In the genomic region with DNA sequence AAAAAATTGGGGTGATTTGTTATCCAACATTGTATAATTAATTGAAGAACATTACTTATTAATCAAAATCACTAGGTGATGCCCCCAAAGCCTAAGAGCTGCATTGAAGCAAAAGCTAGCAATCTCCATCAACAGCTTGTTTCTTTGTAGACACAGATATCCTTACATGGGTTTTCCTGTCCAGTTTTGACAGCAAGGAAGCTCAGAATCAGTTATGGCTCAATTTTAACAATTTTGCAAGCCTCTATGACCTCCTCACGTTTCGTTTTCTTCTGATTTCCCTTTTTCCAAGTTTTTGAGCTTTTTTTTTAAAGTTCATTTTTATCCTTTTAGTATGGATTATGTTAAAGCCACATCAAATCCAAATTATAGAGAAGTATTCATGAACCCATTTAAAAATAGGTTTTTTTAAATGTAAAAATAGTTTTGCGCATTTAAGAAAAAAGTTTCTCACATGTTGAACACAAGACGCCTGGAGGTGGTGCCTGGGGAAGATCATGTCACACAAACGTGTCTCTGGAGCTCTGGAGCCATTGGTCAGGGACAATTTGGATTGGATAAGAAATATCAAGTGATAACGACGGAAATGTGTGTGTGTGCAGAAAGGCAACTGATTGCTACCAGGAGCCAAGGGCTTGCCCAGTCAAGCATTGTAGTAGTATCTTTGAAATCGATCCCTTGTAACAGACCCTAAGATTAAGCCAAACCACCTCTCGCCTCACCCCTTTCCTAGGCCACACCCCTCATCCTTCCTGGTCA, we compare ENCODE assay signal across 8 mouse cellular contexts. TPM values are rescaled to one million over a fixed set of nuclear protein-coding genes. Genes with fewer than 3 reads are reported as not detected.
DNase-seq lines count a peak whose midpoint lies in the region; ATAC-seq lines count a peak whose summit lies in the region.

No protein-coding gene starts in this region.

- peak overlapping the region; percentile 54 for H3K27ac ChIP-seq in forebrain, embryonic 13.5 days
- peak overlapping the region; percentile 88 for H3K27ac ChIP-seq in liver, embryonic 16.5 days (ENCODE audit: low read length)

- H3K4me1 ChIP-seq in forebrain, embryonic 13.5 days = peaks cover 12% of the 10 kb centered on the region
- peaks cover 19% of the 10 kb centered on the region for H3K4me1 ChIP-seq in liver, embryonic 16.5 days (ENCODE audit: control insufficient read depth, low read depth, low read length)

- no peak for ATAC-seq in forebrain, embryonic 13.5 days
- peak; percentile 3 for ATAC-seq in liver, embryonic 16.5 days (ENCODE audit: low read depth)

- peaks cover 8% of the 10 kb centered on the region; the same call in 1 of the 2 replicates for H3K36me3 ChIP-seq in forebrain, embryonic 13.5 days (ENCODE audit: poor library complexity, severe bottlenecking)
- H3K36me3 ChIP-seq in liver, embryonic 16.5 days (ENCODE audit: control insufficient read depth, insufficient read depth) = peaks cover 7% of the 10 kb centered on the region; the same call in 1 of the 2 replicates

- peak overlapping the region; percentile 95 for H3K4me3 ChIP-seq in forebrain, embryonic 13.5 days
- peak overlapping the region; percentile 73 for H3K4me3 ChIP-seq in liver, embryonic 16.5 days (ENCODE audit: low read depth, low read length)

- H3K9ac ChIP-seq in forebrain, embryonic 13.5 days = peak overlapping the region; percentile 45; the same call in 1 of the 2 replicates
- H3K9ac ChIP-seq in liver, embryonic 16.5 days (ENCODE audit: low read depth, low read length) = peak overlapping the region; percentile 59

- peak; percentile 44 for DNase-seq in cerebellum, adult 9-10 months
- no peak for DNase-seq in cerebellum, adult 9-11 months
- DNase-seq in 416B (ENCODE audit: low read depth) = peak; percentile 79
- no peak for DNase-seq in retina, postnatal 1 day
- no peak for DNase-seq in gastrocnemius, postnatal 10 days
- DNase-seq in spleen, adult 12 weeks (ENCODE audit: low spot score) = no peak

- peak overlapping the region; percentile 56 for H3K4me2 ChIP-seq in forebrain, embryonic 13.5 days
- H3K4me2 ChIP-seq in liver, embryonic 16.5 days (ENCODE audit: low read depth, low read length) = peak overlapping the region; percentile 85

- H3K9me3 ChIP-seq in forebrain, embryonic 13.5 days (replicated peaks) = no peaks in the 10 kb centered on the region
- H3K9me3 ChIP-seq in liver, embryonic 16.5 days (replicated peaks; ENCODE audit: control insufficient read depth, low read length) = no peaks in the 10 kb centered on the region

- H3K27me3 ChIP-seq in forebrain, embryonic 13.5 days = no peaks in the 10 kb centered on the region
- H3K27me3 ChIP-seq in liver, embryonic 16.5 days (ENCODE audit: control insufficient read depth, insufficient read depth, low read depth, low read length) = no peaks in the 10 kb centered on the region

- WGBS in forebrain, embryonic 13.5 days = 10% methylated on average over 9 of the region's 9 CpGs
- 3% methylated on average over 9 of the region's 9 CpGs for WGBS in liver, embryonic 16.5 days (ENCODE audit: insufficient replicate concordance)

RNA-seq across cellular contexts. Expression of a gene that starts 0.9 kb away (rescaled TPM):
- polyA plus RNA-seq in forebrain, embryonic 13.5 days (2015; fragmentation: Nextera tagmentation; extraction: Ambion mirVana) = 26.4 and 26.5 TPM in 2 replicates
- polyA plus RNA-seq in liver, embryonic 16.5 days (2015; fragmentation: Nextera tagmentation; extraction: Ambion mirVana) = 17.3 and 18.6 TPM in 2 replicates
- 10 to 100 TPM; 17.6 to 18.5 TPM for total RNA-seq in gastrocnemius, postnatal 10 days (2021)

RNA-seq across cellular contexts. Expression of a gene that starts 32.6 kb away (rescaled TPM):
- 5.2 and 7.2 TPM in 2 replicates for polyA plus RNA-seq in forebrain, embryonic 13.5 days (2015; fragmentation: Nextera tagmentation; extraction: Ambion mirVana)
- 0.26 and 0.41 TPM in 2 replicates for polyA plus RNA-seq in liver, embryonic 16.5 days (2015; fragmentation: Nextera tagmentation; extraction: Ambion mirVana)
- total RNA-seq in gastrocnemius, postnatal 10 days (2021) = 1 to 10 TPM in 1 of 2 experiments, under 1 TPM in 1; 0.45 to 1.4 TPM

RNA-seq across cellular contexts. Expression of a gene that starts 42.6 kb away (rescaled TPM):
- 0.27 and 0.37 TPM in 2 replicates for polyA plus RNA-seq in forebrain, embryonic 13.5 days (2015; fragmentation: Nextera tagmentation; extraction: Ambion mirVana)
- 0.12 and 0.13 TPM in 2 replicates for polyA plus RNA-seq in liver, embryonic 16.5 days (2015; fragmentation: Nextera tagmentation; extraction: Ambion mirVana)
- total RNA-seq in gastrocnemius, postnatal 10 days (2021) = 100 to 1,000 TPM; 199 to 205 TPM

RNA-seq across cellular contexts. Expression of a gene that starts 45.4 kb away (rescaled TPM):
- 9.6 and 10.5 TPM in 2 replicates for polyA plus RNA-seq in forebrain, embryonic 13.5 days (2015; fragmentation: Nextera tagmentation; extraction: Ambion mirVana)
- 0.48 and 0.61 TPM in 2 replicates for polyA plus RNA-seq in liver, embryonic 16.5 days (2015; fragmentation: Nextera tagmentation; extraction: Ambion mirVana)
- 1 to 10 TPM; 1.1 to 1.9 TPM for total RNA-seq in gastrocnemius, postnatal 10 days (2021)

RNA-seq across cellular contexts. Expression of a gene that starts 53.6 kb away (rescaled TPM):
- 1,055 and 1,072 TPM in 2 replicates for polyA plus RNA-seq in forebrain, embryonic 13.5 days (2015; fragmentation: Nextera tagmentation; extraction: Ambion mirVana)
- 510 and 520 TPM in 2 replicates for polyA plus RNA-seq in liver, embryonic 16.5 days (2015; fragmentation: Nextera tagmentation; extraction: Ambion mirVana)
- 100 to 1,000 TPM; 404 to 489 TPM for total RNA-seq in gastrocnemius, postnatal 10 days (2021)

Comparison
In these comparisons a context has a peak if more than half of its experiments do, and no peak if none do; other contexts are left out.
1. DNase-seq: peak in cerebellum, adult 9-10 months (single experiment) and 416B (single experiment); none in cerebellum, adult 9-11 months (single experiment), retina, postnatal 1 day (single experiment), gastrocnemius, postnatal 10 days (single experiment) and spleen, adult 12 weeks (single experiment).